Mouse (Mus musculus): Measurements from ENCODE around the gene Fcer2a. TPM values are rescaled to one million over a fixed set of nuclear protein-coding genes. Genes with fewer than 3 reads are reported as not detected.

Gene Fcer2a
- polyA plus RNA-seq, 1 experiment from 2014 or later: not detected

DNA sequence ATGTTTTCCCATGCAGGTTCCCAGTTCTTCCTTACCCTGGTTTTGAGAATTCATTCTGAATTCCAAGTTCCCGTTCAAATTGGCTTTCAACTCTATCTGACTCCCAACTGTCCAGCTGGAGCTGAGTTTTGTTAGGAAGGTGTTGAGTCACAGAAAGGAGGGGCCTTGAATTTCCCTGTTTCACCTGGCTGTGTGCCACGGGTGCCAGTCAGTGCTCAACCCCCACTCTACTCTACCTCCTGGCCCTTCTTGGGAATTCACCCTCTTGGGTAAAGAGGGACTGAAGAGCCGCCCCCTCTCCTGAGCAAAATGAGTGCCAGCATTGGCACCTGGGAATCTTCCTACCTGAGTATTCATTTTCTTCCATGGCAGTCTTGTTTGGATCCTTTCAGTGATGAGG, 3.2 kb downstream of the Fcer2a start:
- Histone ChIP-seq H3K9me3 (ENCODE audit: control insufficient read depth) (no peaks in the 10 kb centered on the region), H3K4me2 (replicated peaks; ENCODE audit: low read depth) (no peak overlapping the region), H3K27ac (ENCODE audit: low read depth, low read length) (no peak overlapping the region), H3K27me3 (replicated peaks; ENCODE audit: control insufficient read depth, insufficient read depth, low read length) (no peaks in the 10 kb centered on the region), H3K4me3 (ENCODE audit: low read depth, low read length) (no peak overlapping the region), H3K36me3 (ENCODE audit: control insufficient read depth, insufficient read depth) (no peaks in the 10 kb centered on the region), H3K9ac (ENCODE audit: low read depth, low read length) (no peak overlapping the region), H3K4me1 (replicated peaks; ENCODE audit: control insufficient read depth, insufficient read depth, low read length) (no peaks in the 10 kb centered on the region)
- WGBS: 73% methylated on average over 3 of the region's 3 CpGs
- no peak for TF ChIP-seq CTCF (IDR thresholded peaks at IDR 0.05; ENCODE audit: low read depth)
- no peak for ATAC-seq

DNA sequence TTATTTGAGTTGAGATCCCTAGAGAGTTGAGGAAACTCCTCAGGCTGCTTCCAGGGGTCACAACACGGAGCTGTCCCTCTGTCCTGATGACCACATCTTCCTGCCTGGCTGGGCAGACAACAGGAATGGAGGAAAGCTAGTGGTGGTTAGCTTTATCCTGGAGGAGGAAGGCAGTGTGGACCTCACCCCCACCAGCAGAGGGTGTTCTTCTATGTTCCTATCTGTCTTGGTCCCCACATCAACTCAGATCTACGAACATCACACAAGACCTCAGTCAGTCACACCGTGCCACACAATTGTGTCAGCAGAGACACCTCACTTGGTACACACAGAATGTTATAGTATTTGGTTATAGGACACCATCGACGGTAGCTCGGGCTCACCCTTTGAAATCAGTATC, 6.4 kb downstream of the Fcer2a start:
- 0 out of 2 replicates have a peak, but pooled peaks cover 2% of the 10 kb centered on the region for H3K36me3 ChIP-seq (ENCODE audit: control insufficient read depth, insufficient read depth)
- H3K27me3 ChIP-seq (replicated peaks; ENCODE audit: control insufficient read depth, insufficient read depth, low read length): no peaks in the 10 kb centered on the region
- no peaks in the 10 kb centered on the region for H3K9me3 ChIP-seq (ENCODE audit: control insufficient read depth)
- H3K9ac ChIP-seq (ENCODE audit: low read depth, low read length): no peak overlapping the region
- TF ChIP-seq CTCF (IDR thresholded peaks at IDR 0.05; ENCODE audit: low read depth): 0 out of 2 replicates have a peak, but pooled peaks have one; percentile 18
- WGBS: 67% methylated on average over 6 of the region's 6 CpGs
- no peaks in the 10 kb centered on the region for H3K4me1 ChIP-seq (replicated peaks; ENCODE audit: control insufficient read depth, insufficient read depth, low read length)
- H3K27ac ChIP-seq (ENCODE audit: low read depth, low read length): no peak overlapping the region
- ATAC-seq: no peak
- H3K4me3 ChIP-seq (ENCODE audit: low read depth, low read length): no peak overlapping the region
- no peak overlapping the region for H3K4me2 ChIP-seq (replicated peaks; ENCODE audit: low read depth)

DNA sequence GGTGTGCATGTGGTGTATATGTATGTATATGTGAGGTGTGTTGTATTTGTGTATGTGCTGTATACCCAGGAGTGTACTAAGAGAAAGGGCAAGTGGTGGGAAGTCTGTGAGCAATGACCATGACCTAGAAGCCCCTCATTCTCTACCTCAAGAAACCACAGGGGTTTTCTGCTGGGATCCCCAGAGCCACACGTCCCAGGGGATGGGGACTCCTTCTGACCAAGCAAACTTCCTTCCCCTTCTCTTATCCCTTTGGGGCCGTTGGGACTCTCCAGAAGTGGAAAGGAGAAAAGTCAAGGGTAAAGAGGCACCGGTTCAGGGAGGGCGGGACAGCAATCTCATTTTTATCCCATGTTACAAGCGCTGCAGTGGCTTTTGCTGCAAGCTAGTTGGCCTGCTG, 8.6 kb downstream of the Fcer2a start:
- WGBS: 61% methylated on average over 5 of the region's 5 CpGs
- no peak overlapping the region for H3K4me2 ChIP-seq (replicated peaks; ENCODE audit: low read depth)
- no peak overlapping the region for H3K27ac ChIP-seq (ENCODE audit: low read depth, low read length)
- H3K36me3 ChIP-seq (ENCODE audit: control insufficient read depth, insufficient read depth): peaks cover 14% of the 10 kb centered on the region; the same call in 1 of the 2 replicates
- no peak for TF ChIP-seq CTCF (IDR thresholded peaks at IDR 0.05; ENCODE audit: low read depth)
- H3K4me3 ChIP-seq (ENCODE audit: low read depth, low read length): no peak overlapping the region
- H3K27me3 ChIP-seq (replicated peaks; ENCODE audit: control insufficient read depth, insufficient read depth, low read length): no peaks in the 10 kb centered on the region
- no peaks in the 10 kb centered on the region for H3K9me3 ChIP-seq (ENCODE audit: control insufficient read depth)
- ATAC-seq: no peak
- H3K9ac ChIP-seq (ENCODE audit: low read depth, low read length): no peak overlapping the region
- H3K4me1 ChIP-seq (replicated peaks; ENCODE audit: control insufficient read depth, insufficient read depth, low read length): no peaks in the 10 kb centered on the region

DNA sequence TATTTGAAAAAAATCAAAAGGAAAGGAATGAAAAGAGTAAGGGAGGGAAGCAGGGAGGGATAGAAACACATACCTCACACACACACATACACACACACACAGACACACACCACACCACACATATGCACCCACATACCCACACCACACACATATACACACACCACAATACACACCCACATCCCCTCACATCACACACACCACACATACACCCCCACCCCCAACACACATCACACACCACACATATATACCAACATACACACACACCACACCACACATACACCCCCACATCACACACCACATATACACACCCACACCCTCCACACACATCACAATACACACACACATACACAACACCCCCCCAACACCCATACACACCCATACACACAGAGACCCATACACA, 9.4 kb downstream of the Fcer2a start:
- Histone ChIP-seq H3K9me3 (ENCODE audit: control insufficient read depth) (no peaks in the 10 kb centered on the region), H3K9ac (ENCODE audit: low read depth, low read length) (no peak overlapping the region), H3K27ac (ENCODE audit: low read depth, low read length) (no peak overlapping the region), H3K36me3 (ENCODE audit: control insufficient read depth, insufficient read depth) (peaks cover 23% of the 10 kb centered on the region; the same call in 1 of the 2 replicates), H3K27me3 (replicated peaks; ENCODE audit: control insufficient read depth, insufficient read depth, low read length) (no peaks in the 10 kb centered on the region), H3K4me3 (ENCODE audit: low read depth, low read length) (no peak overlapping the region), H3K4me2 (replicated peaks; ENCODE audit: low read depth) (no peak overlapping the region), H3K4me1 (replicated peaks; ENCODE audit: control insufficient read depth, insufficient read depth, low read length) (no peaks in the 10 kb centered on the region)
- peak; percentile 15; the same call in 1 of the 2 replicates for ATAC-seq
- no peak for TF ChIP-seq CTCF (IDR thresholded peaks at IDR 0.05; ENCODE audit: low read depth)

DNA sequence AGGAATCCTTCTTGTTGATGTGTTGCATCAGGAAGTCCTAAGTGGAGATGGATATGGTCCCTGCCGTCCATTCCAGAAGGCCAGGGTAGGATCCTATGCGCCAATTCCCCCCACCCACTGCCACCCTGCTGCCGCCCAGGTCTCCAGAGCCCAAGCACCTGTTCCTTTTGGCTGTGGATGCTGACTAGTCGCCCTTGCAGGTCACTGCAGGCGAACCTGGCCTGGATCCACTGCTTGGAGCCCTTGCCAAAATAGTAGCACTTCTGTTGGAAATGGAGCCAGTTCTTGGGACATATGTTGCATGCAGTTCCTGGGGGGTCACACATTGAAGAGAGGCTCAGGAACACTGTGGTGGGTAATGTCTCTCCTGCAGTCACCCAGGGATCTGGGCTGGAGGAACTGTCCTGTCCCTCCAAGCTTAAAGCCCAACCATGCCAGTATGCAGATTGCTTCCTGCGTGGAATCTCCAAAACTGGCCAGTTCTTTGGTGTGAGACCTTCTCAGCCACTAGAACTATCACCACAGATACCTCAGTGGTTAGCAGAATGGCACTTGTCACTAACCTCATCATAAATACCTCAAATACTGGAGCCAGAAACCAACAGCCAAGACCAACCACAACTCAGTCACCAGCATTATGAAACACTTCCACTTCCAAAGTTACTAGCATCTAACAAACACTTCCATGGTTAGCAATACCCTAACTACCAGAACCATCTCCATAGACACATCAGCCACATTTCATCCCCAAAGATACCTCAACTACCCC, 10.4 kb downstream of the Fcer2a start:
- ATAC-seq: no peak

DNA sequence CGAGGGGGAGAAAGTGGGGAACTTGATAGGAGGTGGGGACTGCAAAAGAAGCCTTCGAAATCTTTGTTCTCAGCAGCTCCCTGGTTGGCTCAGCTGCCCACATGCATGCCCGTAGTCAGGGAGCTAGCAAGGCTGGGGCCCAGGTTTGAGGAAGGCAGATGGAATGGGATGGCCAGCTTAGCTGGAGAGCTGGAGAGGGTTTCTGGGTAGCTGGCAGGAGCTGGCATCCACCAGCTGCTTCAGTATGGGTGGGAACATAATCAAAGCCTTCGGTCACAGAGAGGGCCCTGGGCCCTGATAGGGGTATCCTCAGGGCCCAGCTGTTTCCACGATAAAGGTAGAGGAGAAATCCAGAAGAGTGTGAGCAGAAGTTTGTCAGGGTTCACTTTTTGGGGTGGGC, 11.5 kb downstream of the Fcer2a start:
- no peaks in the 10 kb centered on the region for H3K4me1 ChIP-seq (replicated peaks; ENCODE audit: control insufficient read depth, insufficient read depth, low read length)
- no peaks in the 10 kb centered on the region for H3K9me3 ChIP-seq (ENCODE audit: control insufficient read depth)
- no peak overlapping the region for H3K4me2 ChIP-seq (replicated peaks; ENCODE audit: low read depth)
- H3K36me3 ChIP-seq (ENCODE audit: control insufficient read depth, insufficient read depth): peaks cover 34% of the 10 kb centered on the region
- H3K9ac ChIP-seq (ENCODE audit: low read depth, low read length): no peak overlapping the region
- no peak for ATAC-seq
- H3K4me3 ChIP-seq (ENCODE audit: low read depth, low read length): no peak overlapping the region
- no peak overlapping the region for H3K27ac ChIP-seq (ENCODE audit: low read depth, low read length)
- H3K27me3 ChIP-seq (replicated peaks; ENCODE audit: control insufficient read depth, insufficient read depth, low read length): no peaks in the 10 kb centered on the region
- TF ChIP-seq CTCF (IDR thresholded peaks at IDR 0.05; ENCODE audit: low read depth): no peak
- WGBS: 91% methylated on average over 5 of the region's 5 CpGs

More for the DNA sequence above, 10.4 kb downstream of the Fcer2a start:
- WGBS: 73% methylated on average over 6 of the region's 6 CpGs
- H3K4me2 ChIP-seq (replicated peaks; ENCODE audit: low read depth): no peak overlapping the region
- no peak overlapping the region for H3K9ac ChIP-seq (ENCODE audit: low read depth, low read length)
- TF ChIP-seq CTCF (IDR thresholded peaks at IDR 0.05; ENCODE audit: low read depth): no peak
- H3K4me3 ChIP-seq (ENCODE audit: low read depth, low read length): no peak overlapping the region
- peaks cover 32% of the 10 kb centered on the region for H3K36me3 ChIP-seq (ENCODE audit: control insufficient read depth, insufficient read depth)
- H3K4me1 ChIP-seq (replicated peaks; ENCODE audit: control insufficient read depth, insufficient read depth, low read length): no peaks in the 10 kb centered on the region
- H3K27me3 ChIP-seq (replicated peaks; ENCODE audit: control insufficient read depth, insufficient read depth, low read length): no peaks in the 10 kb centered on the region
- no peaks in the 10 kb centered on the region for H3K9me3 ChIP-seq (ENCODE audit: control insufficient read depth)
- H3K27ac ChIP-seq (ENCODE audit: low read depth, low read length): no peak overlapping the region

All from intestine, postnatal 0 days (tissue).